Mouse (Mus musculus) heart, embryonic 10.5 days (tissue): Measurements from ENCODE around the gene Clmp. TPM values are rescaled to one million over a fixed set of nuclear protein-coding genes. Genes with fewer than 3 reads are reported as not detected.

ENCODE experiments used
- DNase-seq: peaks from one replicate; pipeline ENCODE4 v3.0.0-alpha.2; 2017; ENCODE audit warnings: low spot score
- H3K27ac ChIP-seq: fragments of 300-500 bp; sonication (generic); 2 replicates; pipeline ENCODE4 v1.5.1; 2016; ENCODE audit warnings: mild to moderate bottlenecking
- H3K27me3 ChIP-seq: fragments of 300-500 bp; sonication (generic); 2 replicates; pipeline ENCODE4 v1.6.1; 2016; ENCODE audit warnings: mild to moderate bottlenecking; ENCODE audit not compliant: poor library complexity, insufficient read depth, severe bottlenecking
- H3K36me3 ChIP-seq: fragments of 300-500 bp; sonication (generic); 2 replicates; pipeline ENCODE4 v1.6.1; 2016; ENCODE audit warnings: mild to moderate bottlenecking, moderate library complexity
- H3K4me1 ChIP-seq: fragments of 300-500 bp; sonication (generic); 2 replicates; pipeline ENCODE4 v1.6.1; 2016; ENCODE audit warnings: mild to moderate bottlenecking
- H3K4me3 ChIP-seq: fragments of 300-500 bp; sonication (generic); 2 replicates; pipeline ENCODE4 v1.5.1; 2016; ENCODE audit warnings: mild to moderate bottlenecking, moderate library complexity
- H3K9me3 ChIP-seq: fragments of 300-500 bp; sonication (generic); 2 replicates; pipeline ENCODE4 v1.6.1; 2016; ENCODE audit warnings: mild to moderate bottlenecking, moderate library complexity
- WGBS: fragments of 180-500 bp; shearing (Covaris S2); methylation state at CpG from one replicate; pipeline ENCODE4 v1.1.7; 2016; 5-methylcytosine and 5-hydroxymethylcytosine counted together
- polyA plus RNA-seq: library from polyadenylated mRNA; unstranded; fragments of >200 nt; fragmentation: Nextera tagmentation; extraction: Ambion mirVana; gene quantifications from 2 replicates; pipeline ENCODE4 v1.2.1, GENCODE M21; 2016

Clmp gene
- polyA plus RNA-seq, 1 experiment from 2014 or later: 18.4 TPM

DNA sequence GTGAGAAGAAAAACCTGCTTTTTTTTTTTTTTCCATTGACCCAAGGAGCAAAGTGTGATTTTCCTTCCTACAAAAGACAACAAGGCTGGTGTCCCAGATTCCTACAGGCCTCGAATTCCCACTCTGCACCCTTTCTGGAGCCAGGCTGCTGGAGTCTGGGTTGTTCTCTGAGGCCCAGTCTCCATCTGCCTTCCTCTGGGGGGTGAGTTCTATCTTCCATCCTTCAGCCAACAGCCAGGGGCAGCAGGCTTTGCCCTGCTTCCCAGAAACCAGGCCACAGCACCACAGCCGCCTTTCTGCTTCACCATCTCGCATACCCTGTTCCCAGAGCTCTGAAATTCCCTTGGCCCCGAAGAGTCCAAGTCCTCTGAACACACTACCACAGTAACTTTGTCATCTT, 10.3 kb downstream of the Clmp start:
- Histone ChIP-seq H3K36me3 (no peaks in the 10 kb centered on the region; the same call in 1 of the 2 replicates), H3K27ac (no peak overlapping the region), H3K4me1 (peaks cover 30% of the 10 kb centered on the region), H3K27me3 (0 out of 2 replicates have a peak, but pooled peaks cover 5% of the 10 kb centered on the region), H3K4me3 (no peak overlapping the region), H3K9me3 (no peaks in the 10 kb centered on the region)
- no peak for DNase-seq
- WGBS: 81% methylated on average over 4 of the region's 4 CpGs

DNA sequence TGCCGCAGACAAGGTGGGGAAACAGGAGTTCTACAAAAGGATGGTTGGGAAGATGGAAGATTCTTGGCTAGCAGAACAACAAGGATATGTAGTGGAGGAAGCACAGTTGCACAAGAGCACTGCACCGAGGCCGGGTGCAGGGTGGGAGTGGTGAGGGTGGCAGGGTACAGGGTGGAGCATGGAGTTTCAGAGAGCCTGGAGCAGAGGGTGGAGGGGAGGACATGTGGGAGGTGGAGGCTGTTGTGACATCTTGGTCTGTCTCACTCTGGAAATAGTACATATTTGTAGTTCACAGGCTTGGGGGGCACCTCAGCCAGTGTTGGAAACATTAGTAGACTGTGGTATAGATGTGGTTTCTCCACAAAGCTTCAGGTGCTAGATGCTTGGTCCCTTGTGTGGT, 13.4 kb downstream of the Clmp start:
- Histone ChIP-seq H3K27me3 (0 out of 2 replicates have a peak, but pooled peaks cover 5% of the 10 kb centered on the region), H3K4me1 (peaks cover 12% of the 10 kb centered on the region), H3K9me3 (no peaks in the 10 kb centered on the region), H3K36me3 (no peaks in the 10 kb centered on the region; the same call in 1 of the 2 replicates), H3K27ac (no peak overlapping the region), H3K4me3 (no peak overlapping the region)
- 92% methylated on average over 3 of the region's 3 CpGs for WGBS
- DNase-seq: no peak

DNA sequence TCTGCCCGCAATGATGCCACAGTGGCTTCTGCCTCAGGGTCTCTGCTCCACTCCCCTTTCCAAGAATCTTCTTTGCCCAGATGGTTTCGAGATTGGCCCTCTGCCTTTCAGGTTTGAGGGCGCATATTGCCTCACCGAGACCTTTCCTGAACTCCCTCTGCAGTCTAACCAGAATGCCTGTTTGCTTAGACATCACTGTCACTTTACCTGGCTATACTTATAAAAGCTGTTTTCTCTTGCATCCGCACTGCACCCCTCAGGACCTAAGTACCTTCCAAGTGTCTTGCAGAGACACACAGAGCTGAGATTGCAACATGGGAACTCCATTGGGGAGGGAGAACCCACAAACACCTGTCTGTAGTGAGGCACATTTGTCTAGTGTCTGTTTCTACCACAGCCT, 14.5 kb downstream of the Clmp start:
- DNase-seq: no peak
- Histone ChIP-seq H3K36me3 (no peaks in the 10 kb centered on the region; the same call in 1 of the 2 replicates), H3K4me1 (peaks cover 10% of the 10 kb centered on the region), H3K27ac (no peak overlapping the region), H3K9me3 (no peaks in the 10 kb centered on the region), H3K4me3 (no peak overlapping the region), H3K27me3 (0 out of 2 replicates have a peak, but pooled peaks cover 5% of the 10 kb centered on the region)
- 85% methylated on average over 5 of the region's 5 CpGs for WGBS

DNA sequence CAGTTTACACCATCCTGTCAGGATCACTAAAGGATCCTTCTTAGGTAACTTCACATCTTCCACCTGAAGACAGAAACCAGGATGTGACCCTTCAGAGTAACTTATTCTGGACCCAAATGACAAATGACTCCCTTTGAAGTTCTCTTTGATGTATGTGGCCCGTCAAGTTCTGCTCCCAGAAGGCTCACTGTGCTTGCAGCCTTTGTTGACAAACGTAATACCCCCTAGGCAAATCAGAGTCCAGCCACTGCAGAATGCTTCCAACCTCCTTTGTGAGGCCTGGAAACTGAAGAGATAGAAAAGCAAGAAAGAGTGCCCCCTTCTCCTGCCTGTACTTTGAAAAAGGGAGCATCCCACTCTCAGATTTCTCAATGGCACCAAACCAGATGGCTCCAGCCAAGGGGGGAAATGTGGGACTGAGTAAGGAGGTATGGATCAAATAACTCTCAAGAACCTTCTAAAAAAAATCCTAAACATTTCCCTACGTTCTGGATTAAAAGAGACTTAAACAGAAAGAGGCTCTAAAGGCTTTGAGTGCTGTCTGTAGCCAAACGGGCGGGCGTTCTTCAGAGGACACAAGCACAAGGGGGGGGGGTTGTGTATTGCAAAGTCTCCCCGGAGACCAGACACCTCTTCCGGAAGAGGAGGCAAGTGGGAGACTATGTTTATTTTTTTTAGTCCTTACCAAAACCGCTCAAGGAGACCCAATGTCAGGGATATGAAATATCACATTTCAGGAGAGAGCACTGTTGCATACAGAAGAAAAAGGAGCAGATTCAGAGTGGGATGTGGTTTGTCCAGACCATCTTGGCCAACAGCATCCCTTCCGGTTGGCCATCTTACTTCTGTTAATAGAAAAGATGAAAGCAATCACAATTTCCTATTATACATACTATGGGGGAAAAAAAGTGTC, 18.9 kb downstream of the Clmp start:
- DNase-seq: no peak
- H3K27me3 ChIP-seq: no peaks in the 10 kb centered on the region
- H3K36me3 ChIP-seq: no peaks in the 10 kb centered on the region
- peaks cover 14% of the 10 kb centered on the region for H3K4me1 ChIP-seq
- H3K9me3 ChIP-seq: no peaks in the 10 kb centered on the region
- no peak overlapping the region for H3K4me3 ChIP-seq
- 45% methylated on average over 10 of the region's 10 CpGs for WGBS
- H3K27ac ChIP-seq: no peak overlapping the region

DNA sequence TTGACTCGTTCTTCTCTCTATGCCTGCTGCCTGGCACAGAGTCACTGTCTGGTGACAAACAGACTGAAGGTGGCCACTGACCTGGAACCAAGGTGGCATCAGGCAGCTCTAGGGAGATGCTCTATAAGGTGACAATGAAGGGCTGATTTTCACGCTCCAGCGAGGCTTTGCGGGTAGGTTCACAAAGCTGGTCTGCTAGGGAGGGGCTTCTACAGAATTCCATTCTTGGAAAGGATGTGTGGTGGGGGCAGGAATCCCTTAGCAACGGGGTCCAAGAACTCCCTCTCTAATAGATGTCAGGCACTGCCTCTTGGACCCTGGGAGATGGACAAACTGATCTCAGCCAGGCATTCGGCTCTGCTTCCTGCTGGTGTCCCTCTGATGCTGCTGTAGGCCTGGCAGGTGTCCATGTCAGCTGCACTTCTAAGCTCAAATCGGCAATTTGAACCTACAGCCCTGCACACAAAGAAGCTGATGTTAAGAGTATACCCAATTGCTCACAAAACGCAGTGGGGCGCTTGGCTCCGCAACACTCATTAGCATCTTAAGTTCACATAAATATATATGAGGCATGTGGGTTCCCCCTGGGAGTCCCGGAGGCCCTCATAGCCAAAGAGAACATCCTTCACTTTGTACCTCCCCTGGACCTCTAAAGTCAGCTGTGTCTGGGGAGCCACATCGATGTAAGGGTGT, 22.8 kb downstream of the Clmp start:
- no peaks in the 10 kb centered on the region for H3K36me3 ChIP-seq
- H3K27me3 ChIP-seq: no peaks in the 10 kb centered on the region
- H3K4me3 ChIP-seq: no peak overlapping the region
- H3K9me3 ChIP-seq: no peaks in the 10 kb centered on the region
- DNase-seq: no peak
- H3K27ac ChIP-seq: no peak overlapping the region
- H3K4me1 ChIP-seq: peaks cover 28% of the 10 kb centered on the region
- 75% methylated on average over 12 of the region's 12 CpGs for WGBS

DNA sequence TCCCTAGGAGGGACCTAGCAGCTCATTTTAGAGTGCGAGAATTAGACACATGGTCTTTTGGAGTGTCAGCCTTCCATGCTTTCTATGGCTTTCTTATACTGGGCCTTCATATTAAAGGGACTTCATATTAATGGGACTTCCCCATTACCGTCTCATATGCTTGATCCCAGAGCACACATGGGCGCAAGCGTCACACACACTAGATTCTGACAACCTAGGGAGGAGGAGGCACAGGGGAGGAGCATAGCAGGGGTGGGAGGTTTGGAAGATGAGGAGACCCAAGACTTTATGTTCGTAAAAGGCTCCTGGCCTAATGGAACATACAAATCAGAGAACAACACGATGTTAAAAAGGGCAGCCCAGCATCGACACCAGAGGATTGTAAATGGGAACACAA, 23.4 kb downstream of the Clmp start:
- no peaks in the 10 kb centered on the region for H3K9me3 ChIP-seq
- H3K4me1 ChIP-seq: peaks cover 28% of the 10 kb centered on the region
- no peaks in the 10 kb centered on the region for H3K36me3 ChIP-seq
- no peak overlapping the region for H3K27ac ChIP-seq
- no peaks in the 10 kb centered on the region for H3K27me3 ChIP-seq
- DNase-seq: no peak
- 74% methylated on average over 7 of the region's 7 CpGs for WGBS
- H3K4me3 ChIP-seq: no peak overlapping the region

DNA sequence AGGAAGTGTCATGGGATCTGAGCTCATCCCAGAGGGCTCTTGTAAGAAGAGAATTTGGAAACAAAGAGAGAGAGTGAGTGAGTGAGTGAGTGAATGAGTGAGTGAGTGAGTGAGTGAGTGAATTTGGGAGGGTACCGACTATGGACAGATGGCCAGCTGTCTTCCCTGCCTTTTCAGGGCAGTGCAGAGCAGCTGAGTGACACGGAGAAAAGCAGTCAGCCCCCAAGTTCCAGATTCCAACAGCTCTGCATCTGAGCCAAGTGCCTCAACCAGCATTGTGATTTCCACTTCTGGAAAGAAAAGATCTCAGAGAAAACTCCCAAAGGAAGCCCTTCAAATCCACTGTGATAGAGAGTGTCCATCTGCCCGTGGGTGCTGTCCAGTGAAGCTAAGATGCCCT, 23.8 kb downstream of the Clmp start:
- WGBS: 61% methylated on average over 3 of the region's 3 CpGs
- no peak overlapping the region for H3K4me3 ChIP-seq
- H3K27ac ChIP-seq: no peak overlapping the region
- DNase-seq: no peak
- H3K4me1 ChIP-seq: peaks cover 25% of the 10 kb centered on the region
- no peaks in the 10 kb centered on the region for H3K9me3 ChIP-seq
- H3K27me3 ChIP-seq: no peaks in the 10 kb centered on the region
- H3K36me3 ChIP-seq: no peaks in the 10 kb centered on the region

DNA sequence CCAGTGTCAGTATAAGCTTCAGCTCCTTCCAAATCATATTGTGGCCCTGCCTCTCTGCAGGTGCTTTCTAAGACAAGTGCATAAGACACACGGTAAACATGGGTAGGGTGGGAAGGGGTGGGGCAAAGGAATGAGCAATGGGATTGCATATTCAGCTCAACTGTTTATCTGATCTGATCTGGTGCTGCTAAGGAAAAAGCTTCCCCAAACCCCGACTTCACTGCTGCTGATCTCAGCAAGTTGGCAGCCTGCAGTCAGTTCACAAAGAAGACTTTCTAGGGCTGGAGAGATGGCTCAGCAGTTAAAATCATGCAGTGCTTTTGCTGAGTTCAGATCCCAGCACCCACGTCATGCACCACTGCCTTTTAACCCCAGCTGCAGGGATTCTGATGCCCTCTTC, 24.2 kb downstream of the Clmp start:
- Histone ChIP-seq H3K4me1 (peaks cover 21% of the 10 kb centered on the region), H3K36me3 (no peaks in the 10 kb centered on the region), H3K27me3 (no peaks in the 10 kb centered on the region), H3K27ac (no peak overlapping the region), H3K4me3 (no peak overlapping the region), H3K9me3 (no peaks in the 10 kb centered on the region)
- no peak for DNase-seq
- 61% methylated on average over 3 of the region's 3 CpGs for WGBS

DNA sequence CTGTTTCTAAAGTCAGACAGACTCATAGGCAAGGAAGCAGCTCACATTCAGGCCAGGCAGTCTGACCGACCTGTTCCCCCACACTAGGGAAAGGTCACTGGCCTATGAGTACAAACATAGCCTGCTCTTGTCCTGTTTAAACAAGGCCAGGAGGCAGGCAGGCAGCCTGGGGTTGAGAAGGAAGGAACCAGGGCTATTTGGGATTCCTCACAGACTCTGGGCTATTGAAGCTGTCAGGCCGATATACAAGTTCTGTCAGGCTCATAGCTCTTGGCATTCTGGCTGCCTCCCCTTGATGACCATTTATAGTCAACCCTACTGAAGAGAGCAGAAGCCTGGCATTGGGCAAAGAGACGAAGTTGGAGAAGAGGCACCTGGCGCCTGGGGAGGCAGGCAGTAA, 25.9 kb downstream of the Clmp start:
- peaks cover 20% of the 10 kb centered on the region for H3K4me1 ChIP-seq
- WGBS: 46% methylated on average over 4 of the region's 4 CpGs
- H3K27ac ChIP-seq: peak overlapping the region; percentile 82
- DNase-seq: no peak
- no peak overlapping the region for H3K4me3 ChIP-seq
- H3K36me3 ChIP-seq: no peaks in the 10 kb centered on the region
- no peaks in the 10 kb centered on the region for H3K9me3 ChIP-seq
- no peaks in the 10 kb centered on the region for H3K27me3 ChIP-seq

DNA sequence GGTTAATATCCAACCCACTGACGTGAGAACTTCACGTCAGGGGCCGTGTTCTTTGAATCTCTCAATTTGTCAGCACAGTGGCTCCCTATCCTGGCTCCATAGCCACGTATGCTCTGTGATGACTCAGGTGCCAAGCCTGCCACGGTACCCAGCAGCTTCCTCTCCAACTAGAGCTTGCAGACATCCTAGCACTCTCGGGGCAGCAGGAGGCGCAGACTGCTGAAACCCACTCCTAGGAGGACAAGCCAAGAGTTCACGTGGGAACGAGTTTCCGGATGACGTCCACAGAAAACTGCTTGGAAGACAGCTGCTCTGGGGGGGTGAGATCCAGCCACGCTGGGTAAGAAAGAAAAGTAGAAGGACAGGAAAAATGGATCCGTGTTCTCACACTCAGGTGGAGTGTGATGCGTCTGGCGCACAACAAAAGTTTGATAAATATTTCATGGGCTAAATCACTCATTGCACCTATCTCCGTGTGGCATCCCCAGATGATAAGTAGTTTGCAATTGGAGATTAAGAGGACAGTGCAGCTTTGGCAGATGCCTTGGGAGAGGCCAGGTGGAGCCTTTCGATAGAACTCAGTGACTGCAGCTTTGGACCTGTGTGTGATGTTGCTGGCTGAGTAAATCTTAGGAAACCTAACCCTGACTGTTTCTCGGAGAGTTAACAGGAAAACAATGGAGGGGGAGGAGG, 31.6 kb downstream of the Clmp start:
- 66% methylated on average over 18 of the region's 18 CpGs for WGBS
- no peak for DNase-seq
- H3K9me3 ChIP-seq: no peaks in the 10 kb centered on the region
- H3K27me3 ChIP-seq: no peaks in the 10 kb centered on the region
- H3K27ac ChIP-seq: no peak overlapping the region
- H3K4me3 ChIP-seq: no peak overlapping the region
- peaks cover 10% of the 10 kb centered on the region; the same call in 1 of the 2 replicates for H3K4me1 ChIP-seq
- no peaks in the 10 kb centered on the region for H3K36me3 ChIP-seq

DNA sequence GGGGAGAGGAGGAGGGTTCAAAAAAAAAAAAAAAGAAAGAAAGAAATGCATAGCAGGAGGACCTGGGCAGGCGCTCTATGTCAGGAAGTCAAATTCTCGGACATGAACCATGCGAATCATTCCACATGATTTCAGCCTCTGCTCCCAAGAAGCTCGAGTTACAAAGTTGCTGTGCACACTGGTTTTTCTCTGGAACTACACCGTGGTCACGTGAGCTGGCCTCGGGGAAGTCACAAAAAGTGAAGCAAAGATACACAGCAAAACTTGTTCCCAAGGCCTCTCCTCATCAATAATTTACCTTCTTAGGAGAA, 32.1 kb downstream of the Clmp start:
- no peak overlapping the region for H3K27ac ChIP-seq
- DNase-seq: no peak
- WGBS: 39% methylated on average over 7 of the region's 7 CpGs

DNA sequence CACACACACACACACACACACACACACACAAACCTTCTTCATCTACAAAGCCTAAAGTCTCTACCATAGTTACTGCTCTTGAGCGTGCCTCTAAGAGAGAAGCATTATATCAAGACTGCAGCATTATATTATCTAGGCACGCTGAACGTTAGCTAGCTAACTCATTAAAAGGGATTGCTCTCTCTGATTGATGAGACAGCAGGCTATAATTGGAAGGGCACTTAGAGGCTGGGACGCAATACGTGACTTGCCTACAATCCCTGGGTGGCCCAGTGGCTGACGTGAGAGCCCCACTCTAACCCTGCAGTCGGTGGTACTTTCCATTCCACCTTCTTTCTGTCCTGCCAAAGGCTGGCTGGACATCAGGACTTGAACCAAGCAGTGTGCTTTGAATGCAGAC, 35.1 kb downstream of the Clmp start:
- Histone ChIP-seq H3K4me3 (no peak overlapping the region), H3K36me3 (no peaks in the 10 kb centered on the region), H3K27ac (no peak overlapping the region), H3K4me1 (peaks cover 11% of the 10 kb centered on the region; the same call in 1 of the 2 replicates), H3K9me3 (no peaks in the 10 kb centered on the region), H3K27me3 (no peaks in the 10 kb centered on the region)
- DNase-seq: no peak
- 42% methylated on average over 7 of the region's 7 CpGs for WGBS

More for the DNA sequence above, 32.1 kb downstream of the Clmp start:
- Histone ChIP-seq H3K9me3 (no peaks in the 10 kb centered on the region), H3K4me1 (peaks cover 10% of the 10 kb centered on the region; the same call in 1 of the 2 replicates), H3K4me3 (no peak overlapping the region), H3K36me3 (no peaks in the 10 kb centered on the region), H3K27me3 (no peaks in the 10 kb centered on the region)

DNA sequence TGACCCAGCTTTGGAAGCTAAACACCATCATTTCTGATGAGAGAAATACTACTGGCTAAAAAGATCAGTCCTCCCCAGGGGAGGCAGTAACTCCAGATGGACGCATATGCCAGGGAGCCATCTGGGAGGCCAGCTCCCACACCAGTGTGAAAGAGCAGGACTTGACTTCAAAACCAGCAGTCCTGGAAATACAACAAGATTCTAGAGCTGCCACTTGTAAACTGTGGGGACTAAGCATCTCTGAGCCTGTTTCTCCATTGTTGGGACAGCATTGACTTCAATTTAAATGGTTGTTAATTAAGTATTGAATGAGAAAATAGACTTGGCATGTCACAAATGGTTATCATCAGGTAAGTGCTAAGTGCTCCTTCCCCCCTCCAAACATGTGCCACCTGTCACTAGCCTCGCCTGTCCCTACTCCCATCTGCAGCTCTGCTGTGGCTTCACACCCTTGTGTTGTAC, 37.6 kb downstream of the Clmp start:
- Histone ChIP-seq H3K27me3 (no peaks in the 10 kb centered on the region), H3K9me3 (no peaks in the 10 kb centered on the region), H3K36me3 (no peaks in the 10 kb centered on the region), H3K4me3 (no peak overlapping the region), H3K4me1 (0 out of 2 replicates have a peak, but pooled peaks cover 3% of the 10 kb centered on the region), H3K27ac (no peak overlapping the region)
- DNase-seq: no peak
- 44% methylated on average over 2 of the region's 2 CpGs for WGBS
